Mouse (Mus musculus): ENCODE data around the gene Cmklr1. TPM values are rescaled to one million over a fixed set of nuclear protein-coding genes. Genes with fewer than 3 reads are reported as not detected.

The Cmklr1 gene
- polyA plus RNA-seq (2012; rRNA removed) = 9.6 and 12.0 TPM in 2 replicates

DNA sequence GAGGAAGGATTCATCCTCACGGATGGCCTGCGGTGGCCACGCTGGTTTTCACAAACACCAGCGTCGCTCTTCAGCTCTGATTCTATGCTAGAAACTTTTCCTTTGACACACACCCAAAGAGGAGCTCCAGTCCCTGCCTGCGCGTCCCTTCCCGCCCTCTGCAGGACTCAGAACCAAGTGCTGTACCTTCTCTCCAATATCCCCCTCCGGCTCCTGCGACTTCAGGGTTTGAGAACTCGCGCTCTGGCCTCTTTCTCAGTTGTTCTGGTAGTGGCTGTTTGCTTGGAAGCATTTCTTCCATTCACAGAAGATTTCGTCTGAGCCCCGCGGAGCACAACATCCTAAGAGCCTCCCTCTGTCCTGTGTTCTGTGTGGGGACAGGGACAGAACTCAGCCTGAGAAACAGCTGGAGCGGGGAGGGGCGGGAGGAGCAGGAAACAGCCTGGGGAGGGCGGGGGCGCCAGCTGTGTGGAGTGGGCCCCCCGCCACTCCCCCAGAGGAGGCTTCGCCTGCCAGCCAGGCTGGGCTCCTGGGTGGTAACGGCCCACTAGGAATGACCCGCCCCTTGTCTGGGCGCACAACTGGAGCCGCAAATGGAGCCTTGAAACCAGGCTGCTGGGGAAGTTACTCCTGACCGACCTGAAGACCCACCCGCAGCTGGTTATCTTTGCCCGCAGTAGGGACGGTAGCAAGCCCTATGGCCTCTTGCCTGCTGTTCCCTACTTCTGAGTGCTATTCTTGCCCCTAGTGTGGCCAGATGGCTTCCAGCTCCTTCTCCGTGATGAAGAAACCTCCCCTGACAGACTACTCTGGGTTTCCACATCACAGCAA lies at the start of gene Cmklr1:
Cmklr1 (minus strand) TSS at position 392 of the 831 bp plus-strand sequence.
- WGBS = 9% methylated on average over 30 of the region's 30 CpGs
- TF ChIP-seq CTCF (IDR thresholded peaks at IDR 0.05; ENCODE audit: extremely low read depth, insufficient read length, insufficient replicate concordance, low read depth, low read length) = no peak
- TF ChIP-seq POLR2A (IDR thresholded peaks at IDR 0.05; ENCODE audit: low read depth, low read length) = no peak
- no peaks in the 10 kb centered on the region for H3K27me3 ChIP-seq (ENCODE audit: control insufficient read depth, insufficient read depth, low read length)
- H3K36me3 ChIP-seq (ENCODE audit: control insufficient read depth, insufficient read depth, low read length) = no peaks in the 10 kb centered on the region
- H3K27ac ChIP-seq (ENCODE audit: insufficient read depth, low read depth, low read length) = peak within 1 kb of the TSS; percentile 35; the same call in 1 of the 2 replicates
- H3K4me3 ChIP-seq (ENCODE audit: low read depth, low read length) = peak within 1 kb of the TSS; percentile 49
- no peaks in the 10 kb centered on the region for H3K4me1 ChIP-seq (ENCODE audit: control insufficient read depth, insufficient read depth, insufficient read length, low read length)

DNA sequence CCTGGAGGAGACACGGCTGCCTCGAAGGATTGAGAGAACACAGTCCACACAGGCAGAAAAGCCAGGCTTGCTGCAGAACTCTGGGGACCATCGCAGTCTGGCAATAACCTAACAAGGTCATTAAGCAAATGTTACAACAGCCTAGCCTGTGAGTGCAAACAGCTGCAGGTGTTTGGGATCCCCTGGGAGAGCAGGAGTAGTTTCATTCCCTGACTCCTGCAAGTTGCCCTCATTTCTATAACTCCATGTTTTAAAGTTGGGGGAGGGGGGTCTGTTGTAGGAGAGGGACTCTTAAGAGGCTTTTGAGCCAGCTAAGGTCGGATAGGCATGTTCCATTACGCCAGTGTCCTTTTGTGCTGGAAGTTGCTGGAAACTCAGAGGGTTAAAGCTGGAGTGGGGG lies 44.2 kb upstream of the Cmklr1 start:
- no peaks in the 10 kb centered on the region for H3K4me1 ChIP-seq (ENCODE audit: control insufficient read depth, insufficient read depth, insufficient read length, low read length)
- TF ChIP-seq POLR2A (IDR thresholded peaks at IDR 0.05; ENCODE audit: low read depth, low read length) (no peak), CTCF (IDR thresholded peaks at IDR 0.05; ENCODE audit: extremely low read depth, insufficient read length, insufficient replicate concordance, low read depth, low read length) (no peak)
- no peak overlapping the region for H3K27ac ChIP-seq (ENCODE audit: insufficient read depth, low read depth, low read length)

DNA sequence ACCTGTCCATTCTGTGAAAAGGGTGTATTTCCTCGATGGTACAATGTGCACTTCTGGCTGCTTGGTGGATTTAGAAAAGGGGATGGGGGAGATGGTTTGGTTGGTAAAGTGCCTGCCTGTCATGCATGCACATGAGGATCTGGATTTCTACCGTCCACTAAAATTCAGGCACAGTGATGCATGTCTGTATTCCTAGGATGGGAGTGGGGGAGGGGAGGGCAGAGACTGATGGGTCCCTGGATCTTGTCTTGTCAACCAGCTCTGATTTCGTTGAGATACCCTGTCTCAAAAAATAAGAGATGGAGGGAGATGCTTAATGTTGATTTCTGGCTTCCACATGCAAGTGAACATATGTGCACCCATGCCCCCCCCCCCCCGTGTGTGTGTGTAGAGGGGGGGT lies 43.8 kb upstream of the Cmklr1 start:
- 55% methylated on average over 4 of the region's 4 CpGs for WGBS
- Histone ChIP-seq H3K4me1 (ENCODE audit: control insufficient read depth, insufficient read depth, insufficient read length, low read length) (no peaks in the 10 kb centered on the region), H3K27me3 (ENCODE audit: control insufficient read depth, insufficient read depth, low read length) (no peaks in the 10 kb centered on the region), H3K36me3 (ENCODE audit: control insufficient read depth, insufficient read depth, low read length) (no peaks in the 10 kb centered on the region), H3K4me3 (ENCODE audit: low read depth, low read length) (no peak overlapping the region), H3K27ac (ENCODE audit: insufficient read depth, low read depth, low read length) (no peak overlapping the region)
- TF ChIP-seq POLR2A (IDR thresholded peaks at IDR 0.05; ENCODE audit: low read depth, low read length) (no peak), CTCF (IDR thresholded peaks at IDR 0.05; ENCODE audit: extremely low read depth, insufficient read length, insufficient replicate concordance, low read depth, low read length) (no peak)

More for the DNA sequence above, 44.2 kb upstream of the Cmklr1 start:
- no peaks in the 10 kb centered on the region for H3K36me3 ChIP-seq (ENCODE audit: control insufficient read depth, insufficient read depth, low read length)
- no peak overlapping the region for H3K4me3 ChIP-seq (ENCODE audit: low read depth, low read length)
- whole genome bisulfite sequencing = 33% methylated on average over 5 of the region's 5 CpGs
- no peaks in the 10 kb centered on the region for H3K27me3 ChIP-seq (ENCODE audit: control insufficient read depth, insufficient read depth, low read length)

DNA sequence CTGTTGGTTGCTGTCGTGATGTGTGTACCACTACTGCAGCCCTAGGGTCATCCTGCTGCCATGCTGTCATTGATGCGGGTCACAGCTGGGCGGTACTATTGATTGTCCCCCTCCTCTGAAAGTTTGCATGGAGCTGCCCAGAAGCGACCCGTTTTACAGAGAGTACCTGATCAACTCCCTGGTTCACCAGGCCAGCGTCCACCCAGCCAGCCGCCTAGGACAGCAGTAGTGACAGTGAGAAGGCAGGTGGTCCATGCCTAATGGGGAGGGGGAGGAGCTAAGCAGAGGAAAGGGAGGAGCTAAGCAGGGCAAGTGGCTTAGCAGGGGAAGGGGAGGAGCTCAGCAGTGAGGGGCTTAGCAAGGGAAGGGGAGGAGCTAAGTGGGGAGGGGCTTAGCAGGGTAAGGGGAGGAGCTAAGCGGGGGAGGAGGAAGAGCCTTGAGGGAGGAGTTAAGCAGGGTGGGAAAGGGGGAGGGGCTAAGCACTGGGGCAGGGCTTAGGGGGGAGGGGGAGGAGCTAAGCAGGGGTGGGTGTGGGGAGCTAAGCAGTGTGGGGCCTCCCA lies 43.0 kb upstream of the Cmklr1 start:
- WGBS = 85% methylated on average over 8 of the region's 8 CpGs
- no peak overlapping the region for H3K27ac ChIP-seq (ENCODE audit: insufficient read depth, low read depth, low read length)
- no peaks in the 10 kb centered on the region for H3K27me3 ChIP-seq (ENCODE audit: control insufficient read depth, insufficient read depth, low read length)
- TF ChIP-seq POLR2A (IDR thresholded peaks at IDR 0.05; ENCODE audit: low read depth, low read length) = no peak
- no peak for TF ChIP-seq CTCF (IDR thresholded peaks at IDR 0.05; ENCODE audit: extremely low read depth, insufficient read length, insufficient replicate concordance, low read depth, low read length)
- H3K4me1 ChIP-seq (ENCODE audit: control insufficient read depth, insufficient read depth, insufficient read length, low read length) = no peaks in the 10 kb centered on the region
- H3K4me3 ChIP-seq (ENCODE audit: low read depth, low read length) = no peak overlapping the region
- H3K36me3 ChIP-seq (ENCODE audit: control insufficient read depth, insufficient read depth, low read length) = no peaks in the 10 kb centered on the region

DNA sequence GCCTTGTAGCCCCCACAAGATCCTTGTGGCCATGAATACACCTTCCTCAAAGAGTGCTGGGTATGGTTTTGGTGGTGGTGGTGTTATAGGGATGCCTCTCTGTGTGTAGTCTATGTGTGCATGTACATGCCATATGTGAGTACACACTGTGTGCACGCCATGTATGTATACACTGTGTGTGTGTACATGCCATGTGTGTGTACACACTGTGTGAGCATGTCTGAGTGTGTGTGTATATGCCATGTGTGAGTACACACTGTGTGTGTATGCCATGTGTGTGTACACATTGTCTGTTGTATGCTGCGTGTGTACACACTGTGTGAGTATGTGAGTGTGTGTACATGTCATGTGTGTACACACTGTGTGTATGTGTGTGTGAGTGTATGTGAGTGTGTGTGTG lies 40.6 kb upstream of the Cmklr1 start:
- H3K36me3 ChIP-seq (ENCODE audit: control insufficient read depth, insufficient read depth, low read length) = no peaks in the 10 kb centered on the region
- no peak overlapping the region for H3K27ac ChIP-seq (ENCODE audit: insufficient read depth, low read depth, low read length)
- TF ChIP-seq POLR2A (IDR thresholded peaks at IDR 0.05; ENCODE audit: low read depth, low read length) = no peak
- no peak for TF ChIP-seq CTCF (IDR thresholded peaks at IDR 0.05; ENCODE audit: extremely low read depth, insufficient read length, insufficient replicate concordance, low read depth, low read length)
- 83% methylated on average over 2 of the region's 2 CpGs for WGBS
- H3K27me3 ChIP-seq (ENCODE audit: control insufficient read depth, insufficient read depth, low read length) = no peaks in the 10 kb centered on the region
- H3K4me3 ChIP-seq (ENCODE audit: low read depth, low read length) = no peak overlapping the region
- H3K4me1 ChIP-seq (ENCODE audit: control insufficient read depth, insufficient read depth, insufficient read length, low read length) = no peaks in the 10 kb centered on the region

DNA sequence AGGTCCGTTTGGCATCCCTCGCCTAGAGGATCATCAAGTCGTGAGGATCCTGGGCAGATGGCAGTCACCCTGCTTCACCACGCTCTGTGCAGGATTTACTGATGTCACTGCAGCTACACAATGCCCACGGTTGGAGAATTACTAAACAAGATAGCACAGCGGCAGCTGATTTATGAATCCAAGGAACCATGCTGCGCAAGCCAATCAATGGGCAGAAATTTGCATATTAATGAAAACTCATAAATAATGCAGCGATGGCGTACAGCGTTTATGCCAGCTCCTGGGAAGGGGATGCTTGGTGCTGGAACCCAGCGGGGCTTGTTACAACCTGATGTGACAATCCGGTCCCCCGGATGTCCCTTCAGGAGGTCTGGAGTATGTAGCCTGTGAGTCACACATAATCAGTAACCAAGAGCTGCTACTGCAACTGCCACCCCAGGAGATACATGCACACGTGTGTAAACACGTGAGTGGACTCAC lies 39.9 kb upstream of the Cmklr1 start:
- WGBS = 80% methylated on average over 15 of the region's 15 CpGs
- TF ChIP-seq POLR2A (IDR thresholded peaks at IDR 0.05; ENCODE audit: low read depth, low read length) (no peak), CTCF (IDR thresholded peaks at IDR 0.05; ENCODE audit: extremely low read depth, insufficient read length, insufficient replicate concordance, low read depth, low read length) (no peak)
- Histone ChIP-seq H3K27ac (ENCODE audit: insufficient read depth, low read depth, low read length) (no peak overlapping the region), H3K4me3 (ENCODE audit: low read depth, low read length) (no peak overlapping the region), H3K4me1 (ENCODE audit: control insufficient read depth, insufficient read depth, insufficient read length, low read length) (no peaks in the 10 kb centered on the region), H3K27me3 (ENCODE audit: control insufficient read depth, insufficient read depth, low read length) (no peaks in the 10 kb centered on the region), H3K36me3 (ENCODE audit: control insufficient read depth, insufficient read depth, low read length) (no peaks in the 10 kb centered on the region)

DNA sequence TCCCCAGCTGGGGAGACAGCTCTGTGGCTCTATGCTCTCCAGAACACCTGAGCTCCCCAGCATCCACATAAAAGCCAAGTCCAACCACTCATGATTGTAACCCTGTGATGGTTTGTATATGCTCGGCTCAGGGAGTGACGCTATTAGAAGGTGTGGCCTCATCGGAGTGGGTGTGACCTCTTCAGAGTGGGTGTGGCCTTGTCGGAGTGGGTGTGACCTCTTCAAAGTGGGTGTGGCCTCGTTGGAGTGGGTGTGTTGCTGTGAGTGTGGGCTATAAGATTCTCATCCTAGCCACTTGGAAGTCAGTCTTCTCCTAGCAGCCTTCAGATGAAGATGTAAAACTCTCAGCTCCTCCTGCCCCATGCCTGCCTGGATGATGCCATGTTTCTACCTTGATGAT lies 37.3 kb upstream of the Cmklr1 start:
- Histone ChIP-seq H3K27ac (ENCODE audit: insufficient read depth, low read depth, low read length) (no peak overlapping the region), H3K27me3 (ENCODE audit: control insufficient read depth, insufficient read depth, low read length) (no peaks in the 10 kb centered on the region), H3K4me1 (ENCODE audit: control insufficient read depth, insufficient read depth, insufficient read length, low read length) (no peaks in the 10 kb centered on the region), H3K36me3 (ENCODE audit: control insufficient read depth, insufficient read depth, low read length) (no peaks in the 10 kb centered on the region), H3K4me3 (ENCODE audit: low read depth, low read length) (no peak overlapping the region)
- TF ChIP-seq POLR2A (IDR thresholded peaks at IDR 0.05; ENCODE audit: low read depth, low read length) = no peak
- no peak for TF ChIP-seq CTCF (IDR thresholded peaks at IDR 0.05; ENCODE audit: extremely low read depth, insufficient read length, insufficient replicate concordance, low read depth, low read length)
- 69% methylated on average over 5 of the region's 5 CpGs for WGBS

Measured in small intestine, adult 2 months (tissue).